Mouse (Mus musculus) embryonic facial prominence, embryonic 14.5 days (tissue): ENCODE measurements around the gene Capza3. TPM values are rescaled to one million over a fixed set of nuclear protein-coding genes. Genes with fewer than 3 reads are reported as not detected.
A peak's percentile ranks its signal among the peaks of the same experiment; 100 is the strongest.

Source experiments
- ATAC-seq: fragments of 200-750 bp; cut with Nextera tagmentation; 2 replicates; pipeline ENCODE4 v1.8.0; 2017; ENCODE audit warnings: low read depth, moderate number of reproducible peaks, moderate TSS enrichment
- DNase-seq: peaks from one replicate; pipeline ENCODE4 v3.0.0-alpha.2; 2015; ENCODE audit warnings: low spot score
- H3K27ac ChIP-seq: fragments of 300-500 bp; sonication (generic); replicated peaks from 2 replicates; pipeline ENCODE4 v1.5.1; 2014; ENCODE audit warnings: low read depth, mild to moderate bottlenecking, low read length, moderate library complexity
- H3K27me3 ChIP-seq: fragments of 300-500 bp; sonication (generic); replicated peaks from 2 replicates; pipeline ENCODE4 v1.6.1; 2014; ENCODE audit warnings: low read length; ENCODE audit not compliant: control insufficient read depth, insufficient read depth
- H3K36me3 ChIP-seq: fragments of 300-500 bp; sonication (generic); 2 replicates; pipeline ENCODE4 v1.6.1; 2014; ENCODE audit warnings: low read length, mixed read lengths; ENCODE audit not compliant: control insufficient read depth, insufficient read depth
- H3K4me1 ChIP-seq: fragments of 300-500 bp; sonication (generic); 2 replicates; pipeline ENCODE4 v1.6.1; 2014; ENCODE audit warnings: antibody characterized with exemption, low read length; ENCODE audit not compliant: control insufficient read depth, insufficient read depth
- H3K4me2 ChIP-seq: fragments of 300-500 bp; sonication (generic); 2 replicates; pipeline ENCODE4 v1.6.1; 2014; ENCODE audit warnings: low read depth, mild to moderate bottlenecking, low read length, moderate library complexity, mixed read lengths
- H3K4me3 ChIP-seq: fragments of 300-500 bp; sonication (generic); 2 replicates; pipeline ENCODE4 v1.5.1; 2014; ENCODE audit warnings: low read depth, mild to moderate bottlenecking, low read length
- H3K9ac ChIP-seq: fragments of 300-500 bp; sonication (generic); 2 replicates; pipeline ENCODE4 v1.6.1; 2014; ENCODE audit warnings: low read depth, mild to moderate bottlenecking, low read length, moderate library complexity, mixed read lengths
- H3K9me3 ChIP-seq: fragments of 300-500 bp; sonication (generic); 2 replicates; pipeline ENCODE4 v1.6.1; 2016; ENCODE audit warnings: low read length; ENCODE audit not compliant: control insufficient read depth
- WGBS: fragments of 180-500 bp; shearing (Covaris S2); extraction: QIAGEN DNeasy Blood & Tissue Kit; methylation state at CpG from one replicate; pipeline ENCODE4 v1.1.7; 2014; 5-methylcytosine and 5-hydroxymethylcytosine counted together
- polyA plus RNA-seq: library from polyadenylated mRNA; unstranded; fragments of >200 nt; fragmentation: Nextera tagmentation; extraction: Ambion mirVana; gene quantifications from 2 replicates; pipeline ENCODE4 v1.2.1, GENCODE M21; 2014

Capza3 gene
- not detected in 2 replicates for polyA plus RNA-seq

- no peak within 1 kb of the TSS for H3K4me3 ChIP-seq
- H3K9ac ChIP-seq = no peak within 1 kb of the TSS
- 0 out of 2 replicates have a peak, but pooled peaks cover 3% of the 10 kb centered on the region for H3K9me3 ChIP-seq
- no peaks in the 10 kb centered on the region for H3K4me1 ChIP-seq
- H3K4me2 ChIP-seq = no peak within 1 kb of the TSS
- WGBS = 80% methylated on average over 7 of the region's 7 CpGs
- no peak within 1 kb of the TSS for H3K27ac ChIP-seq
- ATAC-seq = no peak
- DNase-seq = peak; percentile 25
- H3K27me3 ChIP-seq = no peaks in the 10 kb centered on the region
- no peaks in the 10 kb centered on the region for H3K36me3 ChIP-seq
These were observed at the start of gene Capza3 for GRCm38 (mm10) chr6:140040952-140041351. TSS of gene Capza3 (plus strand) at chr6:140041252.

- H3K36me3 ChIP-seq = no peaks in the 10 kb centered on the region
- no peaks in the 10 kb centered on the region for H3K4me1 ChIP-seq
- no peak overlapping the region for H3K4me2 ChIP-seq
- H3K27ac ChIP-seq = no peak overlapping the region
- ATAC-seq (no peak), DNase-seq (no peak)
- no peak overlapping the region for H3K9ac ChIP-seq
- H3K9me3 ChIP-seq = peaks cover 11% of the 10 kb centered on the region; the same call in 1 of the 2 replicates
- no peak overlapping the region for H3K4me3 ChIP-seq
- 82% methylated on average over 3 of the region's 3 CpGs for WGBS
- H3K27me3 ChIP-seq = no peaks in the 10 kb centered on the region
These were observed 35.9 kb upstream of the Capza3 start for GRCm38 (mm10) chr6:140005181-140005580.

- Histone ChIP-seq H3K27me3 (no peaks in the 10 kb centered on the region), H3K27ac (no peak overlapping the region), H3K9me3 (no peaks in the 10 kb centered on the region), H3K36me3 (no peaks in the 10 kb centered on the region), H3K4me3 (no peak overlapping the region), H3K4me2 (no peak overlapping the region), H3K9ac (no peak overlapping the region), H3K4me1 (no peaks in the 10 kb centered on the region)
- ATAC-seq (no peak), DNase-seq (no peak)
- WGBS = 82% methylated on average over 7 of the region's 7 CpGs
These were observed 16.6 kb upstream of the Capza3 start for GRCm38 (mm10) chr6:140024404-140024803.

GRCm38 (mm10) chr6:140041357-140041756 is 305 bp downstream of the Capza3 start, which contains the start of gene Plcz1:
TSS of gene Plcz1 (minus strand) at chr6:140041457.
- H3K27ac ChIP-seq = no peak within 1 kb of the TSS
- H3K4me3 ChIP-seq = no peak within 1 kb of the TSS
- no peak within 1 kb of the TSS for H3K4me2 ChIP-seq
- H3K4me1 ChIP-seq = no peaks in the 10 kb centered on the region
- 0 out of 2 replicates have a peak, but pooled peaks cover 3% of the 10 kb centered on the region for H3K9me3 ChIP-seq
- no peak for DNase-seq
- no peak within 1 kb of the TSS for H3K9ac ChIP-seq
- no peaks in the 10 kb centered on the region for H3K36me3 ChIP-seq
- ATAC-seq = no peak
- WGBS = 89% methylated on average over 5 of the region's 5 CpGs
- no peaks in the 10 kb centered on the region for H3K27me3 ChIP-seq

GRCm38 (mm10) chr6:140051476-140051875 is 10.4 kb downstream of the Capza3 start:
- H3K36me3 ChIP-seq = no peaks in the 10 kb centered on the region
- H3K4me1 ChIP-seq = peaks cover 8% of the 10 kb centered on the region
- H3K9ac ChIP-seq = no peak overlapping the region
- ATAC-seq (0 out of 2 replicates have a peak, but pooled peaks have one; percentile 15), DNase-seq (peak; percentile 86)
- no peak overlapping the region for H3K4me2 ChIP-seq
- no peaks in the 10 kb centered on the region for H3K9me3 ChIP-seq
- H3K4me3 ChIP-seq = no peak overlapping the region
- WGBS = 28% methylated on average over 5 of the region's 5 CpGs
- H3K27me3 ChIP-seq = no peaks in the 10 kb centered on the region
- H3K27ac ChIP-seq = peak overlapping the region; percentile 52; the same call in 1 of the 2 replicates

GRCm38 (mm10) chr6:140054271-140054928 is 13.3 kb downstream of the Capza3 start:
- no peaks in the 10 kb centered on the region for H3K9me3 ChIP-seq
- WGBS = 62% methylated on average over 5 of the region's 5 CpGs
- peaks cover 8% of the 10 kb centered on the region for H3K4me1 ChIP-seq
- no peaks in the 10 kb centered on the region for H3K27me3 ChIP-seq
- ATAC-seq (no peak), DNase-seq (no peak)
- H3K4me3 ChIP-seq = no peak overlapping the region
- H3K36me3 ChIP-seq = no peaks in the 10 kb centered on the region
- H3K9ac ChIP-seq = no peak overlapping the region
- no peak overlapping the region for H3K4me2 ChIP-seq
- no peak overlapping the region for H3K27ac ChIP-seq

GRCm38 (mm10) chr6:140069177-140069576 is 28.1 kb downstream of the Capza3 start:
- 88% methylated on average over 8 of the region's 8 CpGs for WGBS
- Histone ChIP-seq H3K4me2 (no peak overlapping the region), H3K36me3 (no peaks in the 10 kb centered on the region), H3K27me3 (no peaks in the 10 kb centered on the region), H3K4me1 (no peaks in the 10 kb centered on the region), H3K27ac (no peak overlapping the region), H3K4me3 (no peak overlapping the region), H3K9me3 (peaks cover 6% of the 10 kb centered on the region; the same call in 1 of the 2 replicates), H3K9ac (no peak overlapping the region)
- ATAC-seq = no peak
- no peak for DNase-seq

- no peak overlapping the region for H3K4me3 ChIP-seq
- H3K27ac ChIP-seq = no peak overlapping the region
- WGBS = 70% methylated on average over 7 of the region's 7 CpGs
- H3K27me3 ChIP-seq = no peaks in the 10 kb centered on the region
- no peak for ATAC-seq
- no peaks in the 10 kb centered on the region for H3K4me1 ChIP-seq
- H3K9ac ChIP-seq = no peak overlapping the region
- DNase-seq = no peak
- 0 out of 2 replicates have a peak, but pooled peaks cover 7% of the 10 kb centered on the region for H3K9me3 ChIP-seq
- H3K4me2 ChIP-seq = no peak overlapping the region
- H3K36me3 ChIP-seq = no peaks in the 10 kb centered on the region
These were observed 39.9 kb downstream of the Capza3 start for GRCm38 (mm10) chr6:140080933-140081332.

- Histone ChIP-seq H3K27ac (no peak overlapping the region), H3K4me2 (no peak overlapping the region), H3K4me3 (no peak overlapping the region), H3K36me3 (no peaks in the 10 kb centered on the region), H3K27me3 (no peaks in the 10 kb centered on the region), H3K4me1 (no peaks in the 10 kb centered on the region), H3K9me3 (0 out of 2 replicates have a peak, but pooled peaks cover 7% of the 10 kb centered on the region), H3K9ac (no peak overlapping the region)
- DNase-seq = no peak
- no peak; the same call in 1 of the 2 replicates for ATAC-seq
- 63% methylated on average over 3 of the region's 3 CpGs for WGBS
These were observed 40.7 kb downstream of the Capza3 start for GRCm38 (mm10) chr6:140081739-140082138.
